Mouse (Mus musculus): ENCODE measurements around the gene Gm20388. TPM values are rescaled to one million over a fixed set of nuclear protein-coding genes. Genes with fewer than 3 reads are reported as not detected.

The Gm20388 gene
- polyA plus RNA-seq, 1 experiment = not detected

DNA sequence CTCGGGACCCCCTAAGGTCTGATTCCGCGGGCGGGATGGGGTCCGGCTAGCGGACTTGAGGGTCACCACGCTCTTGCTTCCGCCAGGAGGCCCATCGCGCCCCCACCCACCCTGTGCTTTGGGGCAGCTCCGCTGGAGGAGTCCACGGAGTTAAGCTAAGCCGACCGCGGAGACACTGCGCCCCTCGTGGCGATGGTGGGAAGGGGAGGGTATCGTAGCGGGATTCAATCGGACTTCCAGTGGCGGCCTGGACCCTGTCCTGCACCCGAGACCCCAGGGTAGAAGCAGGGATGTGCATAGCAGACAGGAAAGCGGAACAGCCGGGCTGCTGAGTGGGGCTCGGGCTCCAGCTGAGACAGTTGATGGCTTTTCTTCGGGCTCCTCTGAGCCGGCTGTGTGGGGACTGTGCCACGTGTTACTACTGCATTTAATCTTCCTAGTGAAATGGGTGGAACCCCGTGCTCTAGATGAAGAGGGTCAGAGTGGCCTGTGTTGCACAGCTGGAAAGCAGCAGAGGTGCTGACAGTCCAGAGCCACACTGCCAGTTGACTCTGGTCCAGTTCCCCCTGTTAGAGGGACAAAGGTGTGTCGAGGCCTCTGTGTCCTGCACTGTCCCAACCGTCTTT, 2320.2 kb downstream of the Gm20388 start:
- Histone ChIP-seq H3K4me1 (ENCODE audit: control insufficient read depth, insufficient read depth, low read length) (peaks cover 29% of the 10 kb centered on the region), H3K4me3 (ENCODE audit: insufficient read depth, low read depth, low read length) (peak overlapping the region; percentile 56), H3K27ac (ENCODE audit: insufficient read depth, low read depth, low read length) (no peak overlapping the region)
- WGBS = 4% methylated on average over 32 of the region's 32 CpGs
- TF ChIP-seq CTCF (IDR thresholded peaks at IDR 0.05; ENCODE audit: insufficient read depth, low read depth, low read length) (peak; percentile 70), POLR2A (IDR thresholded peaks at IDR 0.05; ENCODE audit: insufficient read depth, low read depth, low read length) (no peak)

DNA sequence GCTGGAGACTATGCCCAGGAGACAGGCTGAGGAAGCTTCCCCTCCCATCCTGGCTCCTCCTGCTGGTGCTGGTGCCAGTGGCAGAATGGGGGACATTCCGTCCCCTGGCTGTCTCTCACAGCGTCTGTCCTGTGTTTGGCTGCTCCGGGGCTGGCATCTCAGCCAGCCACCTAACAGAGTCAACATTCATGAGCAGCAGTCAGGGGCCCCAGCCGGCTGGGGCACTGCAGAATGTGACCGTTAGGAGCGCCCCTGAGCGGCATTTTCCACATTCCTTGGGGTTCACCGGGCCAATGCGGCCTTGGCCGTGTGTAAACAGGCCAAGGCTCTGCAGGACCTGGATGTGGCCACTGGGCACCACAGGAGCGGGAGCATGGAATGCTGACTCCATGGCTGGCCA, 2323.4 kb downstream of the Gm20388 start:
- Histone ChIP-seq H3K27ac (ENCODE audit: insufficient read depth, low read depth, low read length) (no peak overlapping the region), H3K4me3 (ENCODE audit: insufficient read depth, low read depth, low read length) (no peak overlapping the region), H3K4me1 (ENCODE audit: control insufficient read depth, insufficient read depth, low read length) (peaks cover 28% of the 10 kb centered on the region)
- no peak for TF ChIP-seq POLR2A (IDR thresholded peaks at IDR 0.05; ENCODE audit: insufficient read depth, low read depth, low read length)
- no peak for TF ChIP-seq CTCF (IDR thresholded peaks at IDR 0.05; ENCODE audit: insufficient read depth, low read depth, low read length)
- WGBS = 69% methylated on average over 11 of the region's 11 CpGs

DNA sequence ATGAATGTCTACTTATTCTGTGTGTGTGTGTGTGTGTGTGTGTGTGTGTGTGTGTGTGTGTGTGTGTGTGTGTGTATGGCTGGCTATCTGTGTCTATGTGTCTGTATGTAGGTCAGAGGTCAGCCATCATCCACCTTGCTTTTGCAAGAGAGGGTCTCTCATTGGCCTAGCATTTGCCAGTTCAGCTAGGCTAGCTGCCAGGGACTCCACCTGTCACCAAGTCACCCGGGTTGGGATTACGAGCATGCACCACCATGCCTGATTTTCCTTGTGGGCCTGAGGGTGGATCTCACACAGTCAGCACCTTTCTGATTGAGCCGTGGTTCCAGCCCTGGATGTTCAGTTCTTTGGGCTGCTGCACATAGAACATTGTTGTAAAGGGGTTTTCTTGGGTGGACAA, 2325.9 kb downstream of the Gm20388 start:
- Histone ChIP-seq H3K4me3 (ENCODE audit: insufficient read depth, low read depth, low read length) (no peak overlapping the region), H3K4me1 (ENCODE audit: control insufficient read depth, insufficient read depth, low read length) (peaks cover 12% of the 10 kb centered on the region; the same call in 1 of the 2 replicates), H3K27ac (ENCODE audit: insufficient read depth, low read depth, low read length) (no peak overlapping the region)
- WGBS = 86% methylated on average over 3 of the region's 3 CpGs
- TF ChIP-seq CTCF (IDR thresholded peaks at IDR 0.05; ENCODE audit: insufficient read depth, low read depth, low read length) (no peak), POLR2A (IDR thresholded peaks at IDR 0.05; ENCODE audit: insufficient read depth, low read depth, low read length) (no peak)

DNA sequence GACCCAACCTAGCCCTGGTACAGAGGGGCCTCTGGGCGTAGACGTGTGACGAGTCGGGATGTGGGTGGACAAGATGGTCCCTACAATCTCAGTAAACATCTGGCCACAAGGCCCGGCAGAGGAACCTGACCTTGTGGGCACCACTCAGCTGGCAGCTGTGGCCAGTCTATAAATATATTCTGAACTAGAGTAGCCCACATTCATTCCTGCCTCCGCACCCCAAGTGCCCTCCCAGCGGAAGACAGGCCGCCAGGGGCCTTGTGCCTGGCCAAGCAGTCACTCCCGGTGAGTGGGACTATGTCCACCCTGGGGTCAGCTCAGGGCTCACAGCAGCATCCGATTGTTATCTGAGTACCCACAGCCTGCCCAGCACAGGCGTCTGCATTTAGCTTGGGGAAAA, 2327.6 kb downstream of the Gm20388 start:
- H3K4me1 ChIP-seq (ENCODE audit: control insufficient read depth, insufficient read depth, low read length) = peaks cover 12% of the 10 kb centered on the region; the same call in 1 of the 2 replicates
- TF ChIP-seq CTCF (IDR thresholded peaks at IDR 0.05; ENCODE audit: insufficient read depth, low read depth, low read length) = no peak
- TF ChIP-seq POLR2A (IDR thresholded peaks at IDR 0.05; ENCODE audit: insufficient read depth, low read depth, low read length) = no peak
- WGBS = 66% methylated on average over 11 of the region's 11 CpGs
- H3K4me3 ChIP-seq (ENCODE audit: insufficient read depth, low read depth, low read length) = no peak overlapping the region
- no peak overlapping the region for H3K27ac ChIP-seq (ENCODE audit: insufficient read depth, low read depth, low read length)

DNA sequence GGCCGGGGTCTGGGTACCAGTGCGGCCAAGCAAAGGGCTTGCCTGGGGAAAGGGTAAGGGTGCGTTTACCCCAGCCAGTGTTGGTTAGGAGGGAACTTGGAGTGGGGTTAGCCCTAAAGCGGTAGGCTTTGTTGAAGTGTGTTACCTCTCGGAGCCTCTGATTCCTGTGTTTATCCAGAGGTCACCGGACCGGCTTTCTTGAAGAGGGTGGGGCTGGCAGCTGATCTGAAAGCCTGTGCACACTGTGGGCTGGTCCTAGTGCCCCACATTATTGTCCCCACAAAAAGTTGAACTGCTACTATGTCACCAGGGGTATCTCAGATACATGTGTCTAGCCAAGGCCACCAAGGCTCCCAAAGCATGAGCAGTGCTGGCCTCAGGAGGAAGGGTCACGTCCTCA, 2328.1 kb downstream of the Gm20388 start:
- Histone ChIP-seq H3K4me1 (ENCODE audit: control insufficient read depth, insufficient read depth, low read length) (peaks cover 12% of the 10 kb centered on the region; the same call in 1 of the 2 replicates), H3K4me3 (ENCODE audit: insufficient read depth, low read depth, low read length) (no peak overlapping the region), H3K27ac (ENCODE audit: insufficient read depth, low read depth, low read length) (no peak overlapping the region)
- 75% methylated on average over 8 of the region's 8 CpGs for WGBS
- TF ChIP-seq POLR2A (IDR thresholded peaks at IDR 0.05; ENCODE audit: insufficient read depth, low read depth, low read length) (no peak), CTCF (IDR thresholded peaks at IDR 0.05; ENCODE audit: insufficient read depth, low read depth, low read length) (no peak)

DNA sequence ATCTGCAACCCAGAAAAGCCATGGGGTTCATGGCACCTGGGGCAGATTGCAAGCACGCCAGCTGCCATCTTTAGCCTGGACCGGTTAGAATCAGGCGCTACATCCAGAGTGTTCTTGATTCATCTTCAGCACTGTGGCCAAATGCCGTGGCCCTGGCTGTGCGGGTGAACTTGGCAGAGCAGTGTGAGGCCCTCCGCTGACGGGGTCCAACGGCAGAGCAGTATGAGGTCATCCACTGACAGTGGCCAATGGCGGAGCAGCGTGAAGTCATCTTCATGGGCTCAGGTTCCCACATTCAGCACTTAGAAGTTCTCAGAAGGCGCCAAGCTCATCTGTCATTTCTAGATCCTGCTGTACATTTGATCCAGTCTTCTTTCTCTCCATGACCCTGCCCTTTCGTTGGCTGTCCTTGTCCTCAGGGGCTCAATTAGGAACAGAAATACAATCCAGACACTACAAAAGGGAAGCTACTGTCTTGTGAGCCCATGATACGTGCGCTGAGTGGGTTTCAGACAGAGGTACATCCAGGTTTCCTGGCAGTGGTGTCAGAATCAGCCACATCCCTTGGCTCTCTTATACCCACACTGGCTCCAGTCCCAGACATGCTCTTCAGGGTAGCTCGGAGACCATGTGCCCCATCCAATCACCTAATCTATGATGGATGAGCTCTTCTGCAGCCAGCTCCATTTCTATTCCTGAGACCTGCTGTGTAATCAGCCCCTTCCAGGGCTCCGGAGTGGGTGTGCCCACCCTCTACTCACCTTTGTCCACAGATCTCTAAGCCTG, 2329.8 kb downstream of the Gm20388 start:
- 82% methylated on average over 16 of the region's 16 CpGs for WGBS
- Histone ChIP-seq H3K4me1 (ENCODE audit: control insufficient read depth, insufficient read depth, low read length) (peaks cover 8% of the 10 kb centered on the region; the same call in 1 of the 2 replicates), H3K4me3 (ENCODE audit: insufficient read depth, low read depth, low read length) (no peak overlapping the region), H3K27ac (ENCODE audit: insufficient read depth, low read depth, low read length) (no peak overlapping the region)
- TF ChIP-seq POLR2A (IDR thresholded peaks at IDR 0.05; ENCODE audit: insufficient read depth, low read depth, low read length) (no peak), CTCF (IDR thresholded peaks at IDR 0.05; ENCODE audit: insufficient read depth, low read depth, low read length) (no peak)

DNA sequence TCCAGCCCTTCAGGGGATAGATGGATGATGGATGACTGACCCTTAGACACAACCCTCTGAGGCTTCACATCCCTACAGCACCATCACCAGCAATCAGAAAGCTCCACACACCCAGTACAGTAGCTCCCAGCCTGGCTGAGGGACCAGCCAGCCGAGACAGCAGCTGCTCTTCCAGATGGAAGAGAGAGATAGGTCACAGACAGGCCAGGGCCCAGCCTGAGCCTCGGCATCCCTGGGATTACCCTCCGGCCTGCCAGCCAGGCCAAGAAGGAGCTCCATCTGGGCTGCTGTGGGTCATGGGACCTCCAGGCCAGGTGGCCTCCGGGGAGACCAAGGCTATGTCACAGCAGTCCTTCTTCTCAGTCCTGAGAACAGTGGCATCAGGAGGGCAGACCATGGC, 2332.7 kb downstream of the Gm20388 start:
- Histone ChIP-seq H3K4me1 (ENCODE audit: control insufficient read depth, insufficient read depth, low read length) (peaks cover under 1% of the 10 kb centered on the region; the same call in 1 of the 2 replicates), H3K27ac (ENCODE audit: insufficient read depth, low read depth, low read length) (no peak overlapping the region), H3K4me3 (ENCODE audit: insufficient read depth, low read depth, low read length) (no peak overlapping the region)
- TF ChIP-seq CTCF (IDR thresholded peaks at IDR 0.05; ENCODE audit: insufficient read depth, low read depth, low read length) (no peak), POLR2A (IDR thresholded peaks at IDR 0.05; ENCODE audit: insufficient read depth, low read depth, low read length) (no peak)
- 84% methylated on average over 4 of the region's 4 CpGs for WGBS

DNA sequence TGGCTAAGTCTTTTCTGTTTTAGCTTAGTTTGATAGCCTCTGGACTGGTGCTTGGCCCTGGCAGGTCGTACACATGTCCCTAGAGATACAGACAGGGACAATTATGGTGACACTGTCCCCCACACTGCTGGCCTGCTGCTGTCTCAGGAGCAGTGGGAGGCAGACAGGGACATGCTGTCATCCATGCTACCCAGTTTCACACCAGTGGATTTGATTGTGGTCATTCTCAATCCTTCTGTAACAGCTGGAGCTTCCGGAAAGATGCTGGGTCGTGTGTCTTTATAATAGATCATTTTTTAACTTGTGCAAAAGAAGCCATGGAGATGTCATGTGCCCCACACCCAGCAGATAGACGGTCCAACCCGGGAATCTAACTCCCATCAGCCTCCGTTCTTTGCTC, 2334.5 kb downstream of the Gm20388 start:
- TF ChIP-seq CTCF (IDR thresholded peaks at IDR 0.05; ENCODE audit: insufficient read depth, low read depth, low read length) (no peak), POLR2A (IDR thresholded peaks at IDR 0.05; ENCODE audit: insufficient read depth, low read depth, low read length) (no peak)
- no peak overlapping the region for H3K4me3 ChIP-seq (ENCODE audit: insufficient read depth, low read depth, low read length)
- H3K4me1 ChIP-seq (ENCODE audit: control insufficient read depth, insufficient read depth, low read length) = no peaks in the 10 kb centered on the region
- no peak overlapping the region for H3K27ac ChIP-seq (ENCODE audit: insufficient read depth, low read depth, low read length)
- 83% methylated on average over 6 of the region's 6 CpGs for WGBS

Measured in olfactory bulb, adult 2 months (tissue).